8 mouse cellular contexts compared by ENCODE assay signal in the genomic region with DNA sequence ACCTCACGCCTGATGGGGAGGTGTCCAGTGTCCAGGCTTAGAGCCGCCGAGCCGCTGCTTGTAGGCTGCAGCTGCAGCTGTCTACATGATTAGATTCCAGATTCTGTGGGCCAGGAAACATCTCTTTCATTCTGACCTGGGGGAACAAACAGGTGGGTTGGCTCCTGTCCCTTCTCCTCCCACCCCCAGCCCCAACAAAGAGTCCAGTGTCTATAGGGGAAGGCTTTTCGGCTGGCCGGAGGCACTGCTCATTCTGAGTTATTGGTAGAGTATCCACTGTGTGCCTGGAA. TPM values are rescaled to one million over a fixed set of nuclear protein-coding genes. Genes with fewer than 3 reads are reported as not detected.
DNase-seq lines count a peak whose midpoint lies in the region; ATAC-seq and TF ChIP-seq lines count a peak whose summit lies in the region.

No protein-coding gene starts in this region.

- H3K27me3 ChIP-seq in heart, embryonic 12.5 days (replicated peaks), result no peaks in the 10 kb centered on the region
- no peaks in the 10 kb centered on the region for H3K27me3 ChIP-seq in embryonic facial prominence, embryonic 14.5 days (replicated peaks; ENCODE audit: control insufficient read depth, insufficient read depth, low read length)
- no peaks in the 10 kb centered on the region for H3K27me3 ChIP-seq in intestine, embryonic 14.5 days (replicated peaks; ENCODE audit: control insufficient read depth, insufficient read depth, low read length)
- H3K27me3 ChIP-seq in midbrain, postnatal 0 days (ENCODE audit: insufficient read depth, low read length), result no peaks in the 10 kb centered on the region
- H3K27me3 ChIP-seq in cerebellum, adult 2 months (ENCODE audit: control insufficient read depth, insufficient read depth, low read length), result no peaks in the 10 kb centered on the region

- no peaks in the 10 kb centered on the region for H3K36me3 ChIP-seq in heart, embryonic 12.5 days
- no peaks in the 10 kb centered on the region for H3K36me3 ChIP-seq in embryonic facial prominence, embryonic 14.5 days (ENCODE audit: control insufficient read depth, insufficient read depth, low read length)
- H3K36me3 ChIP-seq in intestine, embryonic 14.5 days (ENCODE audit: control insufficient read depth, insufficient read depth, low read length), result no peaks in the 10 kb centered on the region
- H3K36me3 ChIP-seq in midbrain, postnatal 0 days (ENCODE audit: insufficient read depth, low read length), result no peaks in the 10 kb centered on the region

- no peak for TF ChIP-seq POLR2A in cerebellum, adult 2 months (IDR thresholded peaks at IDR 0.05; ENCODE audit: borderline replicate concordance, insufficient read depth, low read length)

- no peak for DNase-seq in heart, adult 8-10 months (ENCODE audit: low spot score)
- peak; percentile 63 for DNase-seq in embryonic facial prominence, embryonic 14.5 days (ENCODE audit: low spot score)
- DNase-seq in intestine, embryonic 14.5 days (ENCODE audit: low spot score), result no peak
- no peak for DNase-seq in midbrain, postnatal 0 days (ENCODE audit: low spot score)
- no peak for DNase-seq in cerebellum, adult 2 months
- no peak for DNase-seq in cerebellum, adult 11-12 months
- no peak for DNase-seq in adrenal gland, postnatal 14 days

- H3K27ac ChIP-seq in heart, embryonic 12.5 days (ENCODE audit: poor library complexity, severe bottlenecking), result 0 out of 2 replicates have a peak overlapping the region, but pooled peaks have one; percentile 9
- H3K27ac ChIP-seq in embryonic facial prominence, embryonic 14.5 days (replicated peaks; ENCODE audit: low read depth, low read length), result peak overlapping the region; percentile 97; the same call in 1 of the 2 replicates
- 0 out of 2 replicates have a peak overlapping the region, but pooled peaks have one; percentile 39 for H3K27ac ChIP-seq in intestine, embryonic 14.5 days (ENCODE audit: low read depth)
- H3K27ac ChIP-seq in midbrain, postnatal 0 days (ENCODE audit: low read depth, low read length), result peak overlapping the region; percentile 43; the same call in 1 of the 2 replicates
- H3K27ac ChIP-seq in cerebellum, adult 2 months (ENCODE audit: insufficient read depth, low read length), result no peak overlapping the region

- TF ChIP-seq CTCF in midbrain, postnatal 0 days (IDR thresholded peaks at IDR 0.05), result no peak
- TF ChIP-seq CTCF in cerebellum, adult 2 months (IDR thresholded peaks at IDR 0.05; ENCODE audit: borderline replicate concordance, insufficient read depth, low read depth, low read length), result no peak

- H3K9ac ChIP-seq in heart, embryonic 12.5 days, result peak overlapping the region; percentile 28; the same call in 1 of the 2 replicates
- H3K9ac ChIP-seq in embryonic facial prominence, embryonic 14.5 days (ENCODE audit: low read depth, low read length), result 0 out of 2 replicates have a peak overlapping the region, but pooled peaks have one; percentile 26
- H3K9ac ChIP-seq in intestine, embryonic 14.5 days (ENCODE audit: low read length), result 0 out of 2 replicates have a peak overlapping the region, but pooled peaks have one; percentile 8
- 0 out of 2 replicates have a peak overlapping the region, but pooled peaks have one; percentile 44 for H3K9ac ChIP-seq in midbrain, postnatal 0 days (replicated peaks; ENCODE audit: low read length, poor library complexity, severe bottlenecking)

- H3K4me2 ChIP-seq in heart, embryonic 12.5 days, result no peak overlapping the region
- 0 out of 2 replicates have a peak overlapping the region, but pooled peaks have one; percentile 100 for H3K4me2 ChIP-seq in embryonic facial prominence, embryonic 14.5 days (ENCODE audit: low read depth, low read length)
- no peak overlapping the region for H3K4me2 ChIP-seq in intestine, embryonic 14.5 days (ENCODE audit: low read length)
- peak overlapping the region; percentile 38 for H3K4me2 ChIP-seq in midbrain, postnatal 0 days (ENCODE audit: low read depth, low read length, poor library complexity, severe bottlenecking)

- no peaks in the 10 kb centered on the region for H3K9me3 ChIP-seq in heart, embryonic 12.5 days (replicated peaks)
- no peaks in the 10 kb centered on the region for H3K9me3 ChIP-seq in embryonic facial prominence, embryonic 14.5 days (ENCODE audit: control insufficient read depth, low read length)
- no peaks in the 10 kb centered on the region for H3K9me3 ChIP-seq in intestine, embryonic 14.5 days (ENCODE audit: control insufficient read depth, low read length)
- H3K9me3 ChIP-seq in midbrain, postnatal 0 days (ENCODE audit: low read length), result no peaks in the 10 kb centered on the region

- ATAC-seq in heart, embryonic 12.5 days (ENCODE audit: insufficient number of reproducible peaks, low FRiP score), result no peak
- ATAC-seq in embryonic facial prominence, embryonic 14.5 days (ENCODE audit: low read depth), result no peak
- no peak for ATAC-seq in intestine, embryonic 14.5 days (replicated peaks; ENCODE audit: low FRiP score, low TSS enrichment, low read depth)
- no peak for ATAC-seq in midbrain, postnatal 0 days (ENCODE audit: low FRiP score)

- H3K4me1 ChIP-seq in heart, embryonic 12.5 days (replicated peaks), result peaks cover 92% of the 10 kb centered on the region
- H3K4me1 ChIP-seq in embryonic facial prominence, embryonic 14.5 days (ENCODE audit: control insufficient read depth, insufficient read depth, low read length), result peaks cover 76% of the 10 kb centered on the region
- peaks cover 59% of the 10 kb centered on the region for H3K4me1 ChIP-seq in intestine, embryonic 14.5 days (replicated peaks; ENCODE audit: control insufficient read depth, insufficient read depth, low read length)
- peaks cover 26% of the 10 kb centered on the region for H3K4me1 ChIP-seq in midbrain, postnatal 0 days (ENCODE audit: insufficient read depth, low read length)
- peaks cover 19% of the 10 kb centered on the region for H3K4me1 ChIP-seq in cerebellum, adult 2 months (ENCODE audit: control insufficient read depth, insufficient read depth, low read length)

- no peak overlapping the region for H3K4me3 ChIP-seq in heart, embryonic 12.5 days
- H3K4me3 ChIP-seq in embryonic facial prominence, embryonic 14.5 days (ENCODE audit: low read depth, low read length), result no peak overlapping the region
- H3K4me3 ChIP-seq in intestine, embryonic 14.5 days (ENCODE audit: low read depth, low read length), result no peak overlapping the region
- peak overlapping the region; percentile 8; the same call in 1 of the 2 replicates for H3K4me3 ChIP-seq in midbrain, postnatal 0 days (ENCODE audit: low read depth, low read length)
- H3K4me3 ChIP-seq in cerebellum, adult 2 months (replicated peaks; ENCODE audit: insufficient read depth, low read depth, low read length), result no peak overlapping the region

- whole genome bisulfite sequencing in heart, embryonic 12.5 days, result 66% methylated on average over 6 of the region's 6 CpGs
- WGBS in embryonic facial prominence, embryonic 14.5 days, result 38% methylated on average over 6 of the region's 6 CpGs
- 44% methylated on average over 6 of the region's 6 CpGs for WGBS in intestine, embryonic 14.5 days
- WGBS in midbrain, postnatal 0 days, result 24% methylated on average over 6 of the region's 6 CpGs
- 92% methylated on average over 6 of the region's 6 CpGs for WGBS in cerebellum, adult 2 months

RNA-seq across cellular contexts. Expression of a gene that starts 10.7 kb away (rescaled TPM):
- polyA plus RNA-seq in heart, embryonic 12.5 days (2016; fragmentation: Nextera tagmentation; extraction: Ambion mirVana), result 6.5 and 7.6 TPM in 2 replicates
- 10 to 100 TPM in 2 of 4 experiments, 1 to 10 TPM in 2; 6.2 to 12.6 (median 9.3) TPM for total RNA-seq in heart, adult 8-10 months (2022)
- 11.1 and 12.0 TPM in 2 replicates for polyA plus RNA-seq in embryonic facial prominence, embryonic 14.5 days (2014; fragmentation: Nextera tagmentation; extraction: Ambion mirVana)
- 12.1 and 12.7 TPM in 2 replicates for polyA plus RNA-seq in intestine, embryonic 14.5 days (2014; fragmentation: Nextera tagmentation; extraction: Ambion mirVana)
- 39.9 and 49.8 TPM in 2 replicates for total RNA-seq in midbrain, postnatal 0 days (2014; rRNA removed)
- 5.9 and 9.5 TPM in 2 replicates for polyA plus RNA-seq in midbrain, postnatal 0 days (2015; fragmentation: Nextera tagmentation; extraction: Ambion mirVana)
- 17.0 and 17.6 TPM in 2 replicates for polyA plus RNA-seq in cerebellum, adult 2 months (2012; rRNA removed)
- 12.4 and 17.2 TPM in 2 replicates for total RNA-seq in adrenal gland, postnatal 14 days (2021)

Comparison
In these comparisons a context has a peak if more than half of its experiments do, and no peak if none do; other contexts are left out.
1. H3K4me2 ChIP-seq: peak in embryonic facial prominence, embryonic 14.5 days (single experiment) and midbrain, postnatal 0 days (single experiment); none in heart, embryonic 12.5 days (single experiment) and intestine, embryonic 14.5 days (single experiment).
2. Peak in every context shown above with its lines, with median percentiles within 50 percentile points of each other: H3K9ac ChIP-seq.